Mouse (Mus musculus) heart, postnatal 0 days (tissue): ENCODE results near the gene Clybl. TPM values are rescaled to one million over a fixed set of nuclear protein-coding genes. Genes with fewer than 3 reads are reported as not detected.

Experiments
- ATAC-seq: fragments of 200-750 bp; cut with Nextera tagmentation; 2 replicates; pipeline ENCODE4 v1.8.0; 2017; ENCODE audit warnings: low read depth, moderate number of reproducible peaks, moderate library complexity; ENCODE audit not compliant: insufficient read depth
- DNase-seq: peaks from one replicate; pipeline ENCODE4 v3.0.0-alpha.2; 2016; ENCODE audit warnings: low spot score
- H3K27ac ChIP-seq: fragments of 300-500 bp; sonication (generic); 2 replicates; pipeline ENCODE4 v1.5.1; 2014; ENCODE audit warnings: low read depth, mild to moderate bottlenecking
- H3K27me3 ChIP-seq: fragments of 300-500 bp; sonication (generic); 2 replicates; pipeline ENCODE4 v1.6.1; 2014; ENCODE audit warnings: low read length, mixed read lengths; ENCODE audit not compliant: control insufficient read depth, insufficient read depth
- H3K36me3 ChIP-seq: fragments of 300-500 bp; sonication (generic); replicated peaks from 2 replicates; pipeline ENCODE4 v1.6.1; 2014; ENCODE audit warnings: low read length, mixed read lengths; ENCODE audit not compliant: control insufficient read depth, insufficient read depth
- H3K4me1 ChIP-seq: fragments of 300-500 bp; sonication (generic); 2 replicates; pipeline ENCODE4 v1.6.1; 2014; ENCODE audit warnings: antibody characterized with exemption; ENCODE audit not compliant: control insufficient read depth, insufficient read depth
- H3K4me2 ChIP-seq: fragments of 300-500 bp; sonication (generic); 2 replicates; pipeline ENCODE4 v1.6.1; 2014; ENCODE audit warnings: low read depth, mild to moderate bottlenecking, low read length, moderate library complexity
- H3K4me3 ChIP-seq: fragments of 300-500 bp; sonication (generic); 2 replicates; pipeline ENCODE4 v1.5.1; 2014; ENCODE audit warnings: low read depth, low read length
- H3K9ac ChIP-seq: fragments of 300-500 bp; sonication (generic); replicated peaks from 2 replicates; pipeline ENCODE4 v1.6.1; 2014; ENCODE audit warnings: low read depth, low read length, mixed read lengths
- H3K9me3 ChIP-seq: fragments of 300-500 bp; sonication (generic); replicated peaks from 2 replicates; pipeline ENCODE4 v1.6.1; 2016; ENCODE audit warnings: low read length; ENCODE audit not compliant: control insufficient read depth
- CTCF ChIP-seq: IDR thresholded peaks from 2 replicates; pipeline ENCODE4 v1.5.1; 2016; ENCODE audit warnings: antibody characterized with exemption, control low read depth, low read depth
- EP300 ChIP-seq: IDR thresholded peaks from 2 replicates; pipeline ENCODE4 v1.6.1; 2016; ENCODE audit warnings: antibody characterized with exemption, low read depth
- WGBS: fragments of 180-500 bp; shearing (Covaris S2); extraction: QIAGEN DNeasy Blood & Tissue Kit; methylation state at CpG from one replicate; pipeline ENCODE4 v1.1.7; 2014; 5-methylcytosine and 5-hydroxymethylcytosine counted together
- polyA plus RNA-seq: library from polyadenylated mRNA; unstranded; fragments of >200 nt; fragmentation: Nextera tagmentation; extraction: Ambion mirVana; gene quantifications from 2 replicates; pipeline ENCODE4 v1.2.1, GENCODE M21; 2015
- total RNA-seq: library from RNA; depleted of rRNA; stranded (reverse); fragments of >200 nt; gene quantifications from 2 replicates; pipeline ENCODE4 v1.2.3, GENCODE M21; 2014; ENCODE audit warnings: low replicate concordance

The Clybl gene
- total and polyA plus RNA-seq, 2 experiments from 2014 or later, result 74.6 to 111 TPM

GRCm38 (mm10) chr14:122188250-122188649 is 6.7 kb downstream of the Clybl start:
- H3K36me3 ChIP-seq, result no peaks in the 10 kb centered on the region
- no peaks in the 10 kb centered on the region for H3K4me1 ChIP-seq
- DNase-seq, result no peak
- no peaks in the 10 kb centered on the region for H3K9me3 ChIP-seq
- ATAC-seq, result no peak
- no peak overlapping the region for H3K27ac ChIP-seq
- no peak overlapping the region for H3K9ac ChIP-seq
- TF ChIP-seq CTCF, result no peak
- TF ChIP-seq EP300, result no peak
- H3K27me3 ChIP-seq, result no peaks in the 10 kb centered on the region
- WGBS, result 89% methylated on average over 5 of the region's 5 CpGs
- no peak overlapping the region for H3K4me2 ChIP-seq
- no peak overlapping the region for H3K4me3 ChIP-seq

DNA sequence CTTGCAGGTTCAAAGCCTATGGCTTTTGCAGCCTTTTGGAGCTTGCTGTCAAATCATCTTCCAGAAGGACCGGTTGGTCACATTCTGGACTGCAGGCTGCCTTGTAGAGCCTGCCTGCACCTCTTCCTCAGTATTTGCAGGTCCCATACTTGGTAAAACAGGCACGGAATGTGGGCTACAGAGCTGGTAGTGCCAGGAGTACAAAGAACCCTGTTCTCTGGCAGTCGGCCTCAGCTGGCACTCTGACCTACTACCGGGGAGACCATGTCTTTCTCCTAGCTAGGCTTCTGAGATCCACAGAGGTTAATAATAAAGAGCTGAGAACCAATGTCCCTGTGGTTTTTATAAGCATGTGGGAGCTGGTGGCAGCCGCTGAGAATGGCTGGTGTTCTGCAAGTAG is 8.4 kb downstream of the Clybl start:
- no peak for ATAC-seq
- no peak overlapping the region for H3K4me2 ChIP-seq
- H3K36me3 ChIP-seq, result no peaks in the 10 kb centered on the region
- no peak overlapping the region for H3K4me3 ChIP-seq
- 65% methylated on average over 5 of the region's 5 CpGs for WGBS
- no peak for DNase-seq
- H3K27me3 ChIP-seq, result no peaks in the 10 kb centered on the region
- no peak for TF ChIP-seq CTCF
- H3K9me3 ChIP-seq, result no peaks in the 10 kb centered on the region
- H3K4me1 ChIP-seq, result no peaks in the 10 kb centered on the region
- no peak overlapping the region for H3K27ac ChIP-seq
- no peak overlapping the region for H3K9ac ChIP-seq

DNA sequence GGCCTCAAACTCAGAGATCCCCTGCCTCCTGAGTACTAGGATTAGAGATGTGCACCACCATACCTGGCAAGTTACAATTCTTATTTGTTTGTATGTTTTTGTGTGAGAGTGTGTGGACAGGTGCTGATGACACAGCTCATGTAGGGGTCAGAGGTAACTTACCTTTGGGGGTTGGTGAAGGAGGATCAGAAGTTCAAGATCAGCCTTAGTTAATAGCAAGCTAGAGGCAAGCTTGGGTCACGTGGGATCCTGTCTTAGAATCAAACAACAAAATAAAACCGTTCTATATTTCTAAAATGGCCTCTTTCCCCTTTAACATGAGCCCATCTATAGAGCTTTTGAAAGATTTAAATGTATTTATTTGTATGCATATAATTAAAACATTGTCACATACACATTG is 9.0 kb downstream of the Clybl start:
- Histone ChIP-seq H3K9me3 (no peaks in the 10 kb centered on the region), H3K4me2 (no peak overlapping the region), H3K4me1 (no peaks in the 10 kb centered on the region), H3K27me3 (no peaks in the 10 kb centered on the region), H3K27ac (no peak overlapping the region), H3K36me3 (no peaks in the 10 kb centered on the region), H3K9ac (no peak overlapping the region), H3K4me3 (no peak overlapping the region)
- WGBS, result 25% methylated on average over 2 of the region's 2 CpGs
- TF ChIP-seq CTCF (no peak), EP300 (no peak)
- DNase-seq (no peak), ATAC-seq (no peak)

DNA sequence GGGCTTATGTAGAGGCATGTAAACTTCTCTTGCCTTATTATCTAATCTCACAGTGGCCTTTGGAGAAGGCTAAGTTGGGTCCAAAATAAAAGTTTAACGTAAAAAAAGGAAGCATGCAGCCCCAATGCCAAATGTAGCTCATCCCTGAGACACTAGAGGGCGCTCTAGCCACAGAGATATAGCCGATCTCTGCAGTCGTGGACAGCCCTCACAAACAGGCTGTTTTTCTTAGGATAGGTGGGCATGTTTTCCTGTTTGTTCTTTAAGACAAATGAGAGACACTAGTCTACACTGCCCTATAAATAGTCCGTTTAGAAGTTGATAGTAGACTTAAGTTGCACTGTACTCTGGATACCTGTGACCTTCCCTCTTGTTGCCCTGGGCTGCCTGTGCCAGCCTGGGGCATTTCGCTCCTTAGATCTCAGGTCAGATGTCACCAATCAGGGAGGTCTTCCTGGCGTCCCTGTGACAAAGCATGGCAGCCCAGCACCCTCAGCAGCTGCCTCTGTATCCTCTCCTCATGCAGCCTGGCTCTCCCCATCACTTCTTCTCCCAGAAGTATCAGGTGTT is 9.5 kb downstream of the Clybl start:
- no peaks in the 10 kb centered on the region for H3K27me3 ChIP-seq
- no peaks in the 10 kb centered on the region for H3K9me3 ChIP-seq
- no peak overlapping the region for H3K27ac ChIP-seq
- H3K9ac ChIP-seq, result no peak overlapping the region
- no peaks in the 10 kb centered on the region for H3K4me1 ChIP-seq
- 13% methylated on average over 7 of the region's 7 CpGs for WGBS
- no peaks in the 10 kb centered on the region for H3K36me3 ChIP-seq
- DNase-seq, result peak; percentile 36
- no peak for TF ChIP-seq EP300
- peak; percentile 82 for TF ChIP-seq CTCF
- no peak overlapping the region for H3K4me3 ChIP-seq
- peak; percentile 41; the same call in 1 of the 2 replicates for ATAC-seq
- H3K4me2 ChIP-seq, result no peak overlapping the region

GRCm38 (mm10) chr14:122194630-122195029 is 13.1 kb downstream of the Clybl start:
- Histone ChIP-seq H3K27me3 (no peaks in the 10 kb centered on the region), H3K4me1 (no peaks in the 10 kb centered on the region), H3K27ac (no peak overlapping the region), H3K9ac (no peak overlapping the region), H3K4me2 (no peak overlapping the region), H3K36me3 (no peaks in the 10 kb centered on the region), H3K9me3 (peaks cover 3% of the 10 kb centered on the region; the same call in 1 of the 2 replicates), H3K4me3 (no peak overlapping the region)
- TF ChIP-seq CTCF, result no peak
- WGBS, result 96% methylated on average over 8 of the region's 8 CpGs
- DNase-seq, result no peak
- ATAC-seq, result no peak

GRCm38 (mm10) chr14:122196851-122197250 is 15.3 kb downstream of the Clybl start:
- no peaks in the 10 kb centered on the region for H3K27me3 ChIP-seq
- H3K9ac ChIP-seq, result no peak overlapping the region
- TF ChIP-seq CTCF, result no peak
- no peak for TF ChIP-seq EP300
- no peaks in the 10 kb centered on the region for H3K4me1 ChIP-seq
- H3K36me3 ChIP-seq, result no peaks in the 10 kb centered on the region
- no peak for DNase-seq
- ATAC-seq, result no peak
- H3K4me2 ChIP-seq, result no peak overlapping the region
- WGBS, result 75% methylated on average over 6 of the region's 6 CpGs
- H3K4me3 ChIP-seq, result no peak overlapping the region
- H3K9me3 ChIP-seq, result peaks cover 3% of the 10 kb centered on the region; the same call in 1 of the 2 replicates
- no peak overlapping the region for H3K27ac ChIP-seq
